Mouse (Mus musculus) thymus, postnatal 14 days (tissue): ENCODE results near the gene Gjb3.

Experiments used
- DNase-seq: peaks from one replicate; pipeline ENCODE4 v3.0.0; 2021

Gene Gjb3

GRCm38 (mm10) chr4:127334870-127335504, 4.3 kb upstream of the Gjb3 start:
- DNase-seq = no peak

- no peak for DNase-seq
Observed at GRCm38 (mm10) chr4:127331171-127331570, 527 bp upstream of the Gjb3 start.

GRCm38 (mm10) chr4:127329751-127330150, 893 bp downstream of the Gjb3 start:
- DNase-seq = no peak

- no peak for DNase-seq
Observed at GRCm38 (mm10) chr4:127329046-127329445, 1.6 kb downstream of the Gjb3 start.

GRCm38 (mm10) chr4:127328378-127328777, 2.3 kb downstream of the Gjb3 start:
- no peak for DNase-seq

- no peak for DNase-seq
Observed at GRCm38 (mm10) chr4:127327749-127328148, 2.9 kb downstream of the Gjb3 start.

GRCm38 (mm10) chr4:127327258-127327657, 3.4 kb downstream of the Gjb3 start:
- DNase-seq = no peak

- no peak for DNase-seq
Observed at GRCm38 (mm10) chr4:127325276-127325675, 5.4 kb downstream of the Gjb3 start.

GRCm38 (mm10) chr4:127324759-127325158, 5.9 kb downstream of the Gjb3 start:
- peak; percentile 61 for DNase-seq

GRCm38 (mm10) chr4:127324296-127324695, 6.3 kb downstream of the Gjb3 start:
- no peak for DNase-seq

GRCm38 (mm10) chr4:127323651-127324050, 7.0 kb downstream of the Gjb3 start:
- no peak for DNase-seq

- peak; percentile 55 for DNase-seq
Observed at GRCm38 (mm10) chr4:127319613-127320012, 11.0 kb downstream of the Gjb3 start.

GRCm38 (mm10) chr4:127317143-127317542, 13.5 kb downstream of the Gjb3 start:
- DNase-seq = no peak

GRCm38 (mm10) chr4:127315753-127316152, 14.9 kb downstream of the Gjb3 start:
- no peak for DNase-seq

GRCm38 (mm10) chr4:127314585-127314984, 16.1 kb downstream of the Gjb3 start:
- no peak for DNase-seq

- DNase-seq = peak; percentile 59
Observed at GRCm38 (mm10) chr4:127313861-127314260, 16.8 kb downstream of the Gjb3 start, which contains the start of gene Gja4. Gene Gja4, minus strand, starts transcription at chr4:127314039.

- no peak for DNase-seq
Observed at GRCm38 (mm10) chr4:127312349-127312748, 18.3 kb downstream of the Gjb3 start.

- no peak for DNase-seq
Observed at GRCm38 (mm10) chr4:127311561-127311960, 19.1 kb downstream of the Gjb3 start.

GRCm38 (mm10) chr4:127306915-127307314, 23.7 kb downstream of the Gjb3 start:
- no peak for DNase-seq

GRCm38 (mm10) chr4:127303796-127304195, 26.8 kb downstream of the Gjb3 start:
- DNase-seq = no peak

- no peak for DNase-seq
Observed at GRCm38 (mm10) chr4:127300503-127300902, 30.1 kb downstream of the Gjb3 start.

GRCm38 (mm10) chr4:127292631-127293030, 38.0 kb downstream of the Gjb3 start:
- no peak for DNase-seq

- DNase-seq = no peak
Observed at GRCm38 (mm10) chr4:127289039-127289548, 41.5 kb downstream of the Gjb3 start.

GRCm38 (mm10) chr4:127286907-127287306, 43.7 kb downstream of the Gjb3 start:
- no peak for DNase-seq

- DNase-seq = no peak
Observed at GRCm38 (mm10) chr4:127279241-127279640, 51.4 kb downstream of the Gjb3 start.
